Mouse (Mus musculus): ENCODE results near the gene Vps37b. TPM values are rescaled to one million over a fixed set of nuclear protein-coding genes. Genes with fewer than 3 reads are reported as not detected.
A peak's percentile ranks its signal among the peaks of the same experiment; 100 is the strongest.

Gene Vps37b
- polyA plus RNA-seq, 1 experiment = 46.6 TPM

- no peaks in the 10 kb centered on the region for H3K27me3 ChIP-seq (ENCODE audit: control insufficient read depth, insufficient read depth, low read length)
- no peak overlapping the region for H3K4me3 ChIP-seq (ENCODE audit: control insufficient read depth, low read depth, low read length)
- H3K4me1 ChIP-seq (ENCODE audit: control insufficient read depth, insufficient read depth, low read length) = peaks cover 6% of the 10 kb centered on the region; the same call in 1 of the 2 replicates
- no peaks in the 10 kb centered on the region; the same call in none of the 2 replicates for H3K36me3 ChIP-seq (ENCODE audit: control insufficient read depth, insufficient read depth, low read length)
- no peak overlapping the region for H3K27ac ChIP-seq (ENCODE audit: control insufficient read depth, insufficient read depth, low read depth, low read length)
- TF ChIP-seq POLR2A (IDR thresholded peaks at IDR 0.05; ENCODE audit: control insufficient read depth, low read depth, low read length) (no peak), CTCF (IDR thresholded peaks at IDR 0.05; ENCODE audit: control insufficient read depth, insufficient read depth, insufficient replicate concordance, low read depth, low read length) (no peak)
Observed at GRCm38 (mm10) chr5:123995388-123995787, 36.7 kb downstream of the Vps37b start.

- no peak overlapping the region for H3K27ac ChIP-seq (ENCODE audit: control insufficient read depth, insufficient read depth, low read depth, low read length)
- TF ChIP-seq POLR2A (IDR thresholded peaks at IDR 0.05; ENCODE audit: control insufficient read depth, low read depth, low read length) = no peak
- no peak for TF ChIP-seq CTCF (IDR thresholded peaks at IDR 0.05; ENCODE audit: control insufficient read depth, insufficient read depth, insufficient replicate concordance, low read depth, low read length)
- H3K4me3 ChIP-seq (ENCODE audit: control insufficient read depth, low read depth, low read length) = no peak overlapping the region
- no peaks in the 10 kb centered on the region; the same call in none of the 2 replicates for H3K36me3 ChIP-seq (ENCODE audit: control insufficient read depth, insufficient read depth, low read length)
- no peaks in the 10 kb centered on the region for H3K27me3 ChIP-seq (ENCODE audit: control insufficient read depth, insufficient read depth, low read length)
- peaks cover 6% of the 10 kb centered on the region; the same call in 1 of the 2 replicates for H3K4me1 ChIP-seq (ENCODE audit: control insufficient read depth, insufficient read depth, low read length)
Observed at GRCm38 (mm10) chr5:123994468-123994867, 37.6 kb downstream of the Vps37b start.

- Histone ChIP-seq H3K4me1 (ENCODE audit: control insufficient read depth, insufficient read depth, low read length) (peaks cover 6% of the 10 kb centered on the region; the same call in 1 of the 2 replicates), H3K27me3 (ENCODE audit: control insufficient read depth, insufficient read depth, low read length) (no peaks in the 10 kb centered on the region), H3K36me3 (ENCODE audit: control insufficient read depth, insufficient read depth, low read length) (no peaks in the 10 kb centered on the region; the same call in none of the 2 replicates), H3K4me3 (ENCODE audit: control insufficient read depth, low read depth, low read length) (no peak overlapping the region), H3K27ac (ENCODE audit: control insufficient read depth, insufficient read depth, low read depth, low read length) (no peak overlapping the region)
- TF ChIP-seq CTCF (IDR thresholded peaks at IDR 0.05; ENCODE audit: control insufficient read depth, insufficient read depth, insufficient replicate concordance, low read depth, low read length) (no peak), POLR2A (IDR thresholded peaks at IDR 0.05; ENCODE audit: control insufficient read depth, low read depth, low read length) (no peak)
Observed at GRCm38 (mm10) chr5:123993263-123994036, 38.6 kb downstream of the Vps37b start.

- H3K36me3 ChIP-seq (ENCODE audit: control insufficient read depth, insufficient read depth, low read length) = no peaks in the 10 kb centered on the region; the same call in 1 of the 2 replicates
- no peaks in the 10 kb centered on the region for H3K27me3 ChIP-seq (ENCODE audit: control insufficient read depth, insufficient read depth, low read length)
- H3K4me1 ChIP-seq (ENCODE audit: control insufficient read depth, insufficient read depth, low read length) = peaks cover 6% of the 10 kb centered on the region; the same call in 1 of the 2 replicates
- H3K4me3 ChIP-seq (ENCODE audit: control insufficient read depth, low read depth, low read length) = no peak overlapping the region
- TF ChIP-seq CTCF (IDR thresholded peaks at IDR 0.05; ENCODE audit: control insufficient read depth, insufficient read depth, insufficient replicate concordance, low read depth, low read length) (peak; percentile 82; the same call in 1 of the 2 replicates), POLR2A (IDR thresholded peaks at IDR 0.05; ENCODE audit: control insufficient read depth, low read depth, low read length) (no peak)
- peak overlapping the region; percentile 12 for H3K27ac ChIP-seq (ENCODE audit: control insufficient read depth, insufficient read depth, low read depth, low read length)
Observed at GRCm38 (mm10) chr5:123992794-123993193, 39.3 kb downstream of the Vps37b start.

GRCm38 (mm10) chr5:123992193-123992637 lies 39.9 kb downstream of the Vps37b start:
- Histone ChIP-seq H3K27ac (ENCODE audit: control insufficient read depth, insufficient read depth, low read depth, low read length) (peak overlapping the region; percentile 12), H3K4me1 (ENCODE audit: control insufficient read depth, insufficient read depth, low read length) (peaks cover 6% of the 10 kb centered on the region; the same call in 1 of the 2 replicates), H3K36me3 (ENCODE audit: control insufficient read depth, insufficient read depth, low read length) (no peaks in the 10 kb centered on the region; the same call in 1 of the 2 replicates), H3K4me3 (ENCODE audit: control insufficient read depth, low read depth, low read length) (no peak overlapping the region), H3K27me3 (ENCODE audit: control insufficient read depth, insufficient read depth, low read length) (no peaks in the 10 kb centered on the region)
- TF ChIP-seq POLR2A (IDR thresholded peaks at IDR 0.05; ENCODE audit: control insufficient read depth, low read depth, low read length) (no peak), CTCF (IDR thresholded peaks at IDR 0.05; ENCODE audit: control insufficient read depth, insufficient read depth, insufficient replicate concordance, low read depth, low read length) (no peak)

- Histone ChIP-seq H3K27me3 (ENCODE audit: control insufficient read depth, insufficient read depth, low read length) (no peaks in the 10 kb centered on the region), H3K4me1 (ENCODE audit: control insufficient read depth, insufficient read depth, low read length) (peaks cover 6% of the 10 kb centered on the region; the same call in 1 of the 2 replicates), H3K4me3 (ENCODE audit: control insufficient read depth, low read depth, low read length) (no peak overlapping the region), H3K36me3 (ENCODE audit: control insufficient read depth, insufficient read depth, low read length) (no peaks in the 10 kb centered on the region), H3K27ac (ENCODE audit: control insufficient read depth, insufficient read depth, low read depth, low read length) (no peak overlapping the region)
- TF ChIP-seq CTCF (IDR thresholded peaks at IDR 0.05; ENCODE audit: control insufficient read depth, insufficient read depth, insufficient replicate concordance, low read depth, low read length) (no peak), POLR2A (IDR thresholded peaks at IDR 0.05; ENCODE audit: control insufficient read depth, low read depth, low read length) (no peak)
Observed at GRCm38 (mm10) chr5:123991321-123991720, 40.7 kb downstream of the Vps37b start.
